Mouse (Mus musculus) hindbrain, embryonic 16.5 days (tissue): ENCODE results near the gene Acads. TPM values are rescaled to one million over a fixed set of nuclear protein-coding genes. Genes with fewer than 3 reads are reported as not detected.

Experiments used
- polyA plus RNA-seq: library from polyadenylated mRNA; unstranded; fragments of >200 nt; fragmentation: Nextera tagmentation; extraction: Ambion mirVana; gene quantifications from 2 replicates; pipeline ENCODE4 v1.2.1, GENCODE M21; 2015

The Acads gene
- polyA plus RNA-seq, 1 experiment from 2014 or later = 20.7 TPM

Other genes with a start within 250 kb of the Acads start
- gene Oasl2, start 222.4 kb downstream of the Acads start, polyA plus RNA-seq = 4.9 and 5.3 TPM in 2 replicates
- 0.26 and 0.31 TPM in 2 replicates for gene Oasl1, start 196.1 kb downstream of the Acads start, polyA plus RNA-seq
- 125 and 142 TPM in 2 replicates for gene 2210016L21Rik, start 177.2 kb downstream of the Acads start, polyA plus RNA-seq
- gene Hnf1a, start 148.3 kb downstream of the Acads start, polyA plus RNA-seq = not detected in 2 replicates
- 17.3 and 19.1 TPM in 2 replicates for gene Sppl3, start 108.2 kb downstream of the Acads start, polyA plus RNA-seq
- gene Gm10401, start 21.1 kb downstream of the Acads start, polyA plus RNA-seq = 32.2 and 35.9 TPM in 2 replicates
- gene Unc119b, start 15.6 kb upstream of the Acads start, polyA plus RNA-seq = 31.5 and 36.8 TPM in 2 replicates
- 23.8 and 31.5 TPM in 2 replicates for gene Mlec, start 38.8 kb upstream of the Acads start, polyA plus RNA-seq
- gene Cabp1, start 75.0 kb upstream of the Acads start, polyA plus RNA-seq = 6.5 and 11.6 TPM in 2 replicates
- 106 and 107 TPM in 2 replicates for gene Pop5, start 116.5 kb upstream of the Acads start, polyA plus RNA-seq
- 146 and 180 TPM in 2 replicates for gene Rnf10, start 153.6 kb upstream of the Acads start, polyA plus RNA-seq
- gene Coq5, start 160.3 kb upstream of the Acads start, polyA plus RNA-seq = 61.4 and 62.9 TPM in 2 replicates
- gene Dynll1, start 181.7 kb upstream of the Acads start, polyA plus RNA-seq = 1,172 and 1,268 TPM in 2 replicates
- gene Srsf9, start 207.8 kb upstream of the Acads start, polyA plus RNA-seq = 105 and 128 TPM in 2 replicates
- 32.3 and 45.5 TPM in 2 replicates for gene Gatc, start 221.8 kb upstream of the Acads start, polyA plus RNA-seq
- gene Triap1, start 221.9 kb upstream of the Acads start, polyA plus RNA-seq = 51.3 and 52.8 TPM in 2 replicates
- gene Cox6a1, start 229.6 kb upstream of the Acads start, polyA plus RNA-seq = 1,192 and 1,343 TPM in 2 replicates